Mouse (Mus musculus) lung, embryonic 16.5 days (tissue): Measurements from ENCODE around the gene Triap1. TPM values are rescaled to one million over a fixed set of nuclear protein-coding genes. Genes with fewer than 3 reads are reported as not detected.

Experiments
- ATAC-seq: fragments of 200-750 bp; cut with Nextera tagmentation; 2 replicates; pipeline ENCODE4 v1.8.0; 2017; ENCODE audit warnings: low read depth, mild to moderate bottlenecking, moderate library complexity
- H3K27ac ChIP-seq: fragments of 300-500 bp; sonication (generic); 2 replicates; pipeline ENCODE4 v1.5.1; 2014; ENCODE audit warnings: mild to moderate bottlenecking, control low read depth, low read length
- H3K27me3 ChIP-seq: fragments of 300-500 bp; sonication (generic); 2 replicates; pipeline ENCODE4 v1.6.1; 2014; ENCODE audit warnings: low read depth, low read length, mixed read lengths; ENCODE audit not compliant: control insufficient read depth, insufficient read depth
- H3K36me3 ChIP-seq: fragments of 300-500 bp; sonication (generic); 2 replicates; pipeline ENCODE4 v1.6.1; 2014; ENCODE audit warnings: low read length; ENCODE audit not compliant: control insufficient read depth, insufficient read depth
- H3K4me1 ChIP-seq: fragments of 300-500 bp; sonication (generic); replicated peaks from 2 replicates; pipeline ENCODE4 v1.6.1; 2014; ENCODE audit warnings: low read length, mixed read lengths; ENCODE audit not compliant: control insufficient read depth, insufficient read depth
- H3K4me2 ChIP-seq: fragments of 300-500 bp; sonication (generic); 2 replicates; pipeline ENCODE4 v1.6.1; 2014; ENCODE audit warnings: low read depth, low read length, control low read depth
- H3K4me3 ChIP-seq: fragments of 300-500 bp; sonication (generic); 2 replicates; pipeline ENCODE4 v1.5.1; 2014; ENCODE audit warnings: mild to moderate bottlenecking, low read length, control low read depth
- H3K9ac ChIP-seq: fragments of 300-500 bp; sonication (generic); 2 replicates; pipeline ENCODE4 v1.6.1; 2014; ENCODE audit warnings: low read length, control low read depth
- H3K9me3 ChIP-seq: fragments of 300-500 bp; sonication (generic); 2 replicates; pipeline ENCODE4 v1.6.1; 2016; ENCODE audit warnings: low read length; ENCODE audit not compliant: control insufficient read depth
- WGBS: fragments of 180-500 bp; shearing (Covaris S2); extraction: QIAGEN DNeasy Blood & Tissue Kit; methylation state at CpG from one replicate; pipeline ENCODE4 v1.1.7; 2014; 5-methylcytosine and 5-hydroxymethylcytosine counted together
- polyA plus RNA-seq: library from polyadenylated mRNA; unstranded; fragments of >200 nt; fragmentation: Nextera tagmentation; extraction: Ambion mirVana; gene quantifications from 2 replicates; pipeline ENCODE4 v1.2.1, GENCODE M21; 2015

The Triap1 gene
- polyA plus RNA-seq, 1 experiment from 2014 or later: 61.4 TPM

GRCm38 (mm10) chr5:115351348-115351747 lies 10.3 kb downstream of the Triap1 start:
- Histone ChIP-seq H3K9me3 (peaks cover 3% of the 10 kb centered on the region; the same call in 1 of the 2 replicates), H3K4me2 (no peak overlapping the region), H3K9ac (no peak overlapping the region), H3K36me3 (peaks cover under 1% of the 10 kb centered on the region; the same call in 1 of the 2 replicates), H3K27ac (no peak overlapping the region), H3K27me3 (no peaks in the 10 kb centered on the region), H3K4me1 (peaks cover 13% of the 10 kb centered on the region), H3K4me3 (no peak overlapping the region)
- 74% methylated on average over 5 of the region's 5 CpGs for whole genome bisulfite sequencing
- no peak for ATAC-seq

GRCm38 (mm10) chr5:115355070-115355469 lies 14.0 kb downstream of the Triap1 start:
- no peak overlapping the region for H3K9ac ChIP-seq
- no peaks in the 10 kb centered on the region for H3K27me3 ChIP-seq
- WGBS: 36% methylated on average over 13 of the region's 13 CpGs
- H3K27ac ChIP-seq: no peak overlapping the region
- no peak for ATAC-seq
- H3K4me1 ChIP-seq: no peaks in the 10 kb centered on the region
- H3K4me3 ChIP-seq: no peak overlapping the region
- no peak overlapping the region for H3K4me2 ChIP-seq
- H3K9me3 ChIP-seq: peaks cover 3% of the 10 kb centered on the region; the same call in 1 of the 2 replicates
- no peaks in the 10 kb centered on the region for H3K36me3 ChIP-seq

GRCm38 (mm10) chr5:115358872-115359271 lies 17.8 kb downstream of the Triap1 start:
- 2% methylated on average over 12 of the region's 12 CpGs for WGBS
- Histone ChIP-seq H3K9me3 (no peaks in the 10 kb centered on the region), H3K27me3 (no peaks in the 10 kb centered on the region), H3K4me3 (no peak overlapping the region), H3K9ac (no peak overlapping the region), H3K36me3 (no peaks in the 10 kb centered on the region), H3K4me1 (no peaks in the 10 kb centered on the region), H3K27ac (no peak overlapping the region), H3K4me2 (no peak overlapping the region)
- peak; percentile 81; the same call in 1 of the 2 replicates for ATAC-seq

GRCm38 (mm10) chr5:115359438-115359837 lies 18.4 kb downstream of the Triap1 start:
- H3K27ac ChIP-seq: no peak overlapping the region

GRCm38 (mm10) chr5:115359851-115360372 lies 18.9 kb downstream of the Triap1 start:
- 47% methylated on average over 5 of the region's 5 CpGs for WGBS
- Histone ChIP-seq H3K36me3 (no peaks in the 10 kb centered on the region), H3K27me3 (no peaks in the 10 kb centered on the region), H3K4me2 (no peak overlapping the region), H3K9ac (no peak overlapping the region), H3K4me1 (no peaks in the 10 kb centered on the region), H3K4me3 (no peak overlapping the region), H3K9me3 (no peaks in the 10 kb centered on the region), H3K27ac (no peak overlapping the region)
- ATAC-seq: no peak

More at GRCm38 (mm10) chr5:115359438-115359837, 18.4 kb downstream of the Triap1 start:
- no peaks in the 10 kb centered on the region for H3K27me3 ChIP-seq
- WGBS: 83% methylated on average over 8 of the region's 8 CpGs
- H3K9me3 ChIP-seq: no peaks in the 10 kb centered on the region
- no peaks in the 10 kb centered on the region for H3K36me3 ChIP-seq
- no peak overlapping the region for H3K4me2 ChIP-seq
- ATAC-seq: no peak
- H3K9ac ChIP-seq: no peak overlapping the region
- H3K4me1 ChIP-seq: no peaks in the 10 kb centered on the region
- H3K4me3 ChIP-seq: no peak overlapping the region

- no peak for ATAC-seq
Observed at GRCm38 (mm10) chr5:115362216-115362615, 21.2 kb downstream of the Triap1 start.

GRCm38 (mm10) chr5:115362819-115363714 lies 22.0 kb downstream of the Triap1 start:
- WGBS: 14% methylated on average over 19 of the region's 19 CpGs
- no peak overlapping the region for H3K9ac ChIP-seq

More at GRCm38 (mm10) chr5:115362216-115362615, 21.2 kb downstream of the Triap1 start:
- Histone ChIP-seq H3K36me3 (no peaks in the 10 kb centered on the region), H3K4me2 (no peak overlapping the region), H3K9ac (no peak overlapping the region), H3K9me3 (no peaks in the 10 kb centered on the region), H3K27ac (no peak overlapping the region), H3K4me3 (no peak overlapping the region), H3K4me1 (no peaks in the 10 kb centered on the region), H3K27me3 (no peaks in the 10 kb centered on the region)
- 36% methylated on average over 7 of the region's 7 CpGs for WGBS

GRCm38 (mm10) chr5:115364782-115365181 lies 23.8 kb downstream of the Triap1 start:
- Histone ChIP-seq H3K9me3 (no peaks in the 10 kb centered on the region), H3K4me2 (no peak overlapping the region), H3K4me3 (no peak overlapping the region), H3K36me3 (no peaks in the 10 kb centered on the region), H3K4me1 (no peaks in the 10 kb centered on the region), H3K9ac (no peak overlapping the region), H3K27me3 (no peaks in the 10 kb centered on the region), H3K27ac (no peak overlapping the region)
- WGBS: 78% methylated on average over 4 of the region's 4 CpGs
- ATAC-seq: no peak

More at GRCm38 (mm10) chr5:115362819-115363714, 22.0 kb downstream of the Triap1 start:
- no peaks in the 10 kb centered on the region for H3K4me1 ChIP-seq
- no peaks in the 10 kb centered on the region for H3K27me3 ChIP-seq
- no peak overlapping the region for H3K4me3 ChIP-seq
- no peak overlapping the region for H3K27ac ChIP-seq
- H3K36me3 ChIP-seq: no peaks in the 10 kb centered on the region
- no peak overlapping the region for H3K4me2 ChIP-seq
- no peaks in the 10 kb centered on the region for H3K9me3 ChIP-seq
- ATAC-seq: no peak

- H3K9me3 ChIP-seq: no peaks in the 10 kb centered on the region
Observed at GRCm38 (mm10) chr5:115371736-115372135, 30.7 kb downstream of the Triap1 start.

More at GRCm38 (mm10) chr5:115371736-115372135, 30.7 kb downstream of the Triap1 start:
- Histone ChIP-seq H3K27ac (no peak overlapping the region), H3K4me2 (no peak overlapping the region), H3K27me3 (peaks cover 2% of the 10 kb centered on the region; the same call in 1 of the 2 replicates), H3K4me3 (no peak overlapping the region), H3K4me1 (no peaks in the 10 kb centered on the region), H3K36me3 (no peaks in the 10 kb centered on the region), H3K9ac (no peak overlapping the region)
- 32% methylated on average over 9 of the region's 9 CpGs for WGBS
- ATAC-seq: no peak
